Mouse (Mus musculus): ENCODE data around the gene Ddi2. TPM values are rescaled to one million over a fixed set of nuclear protein-coding genes. Genes with fewer than 3 reads are reported as not detected.

Gene Ddi2
- polyA plus RNA-seq, 1 experiment from 2014 or later: 27.3 TPM

DNA sequence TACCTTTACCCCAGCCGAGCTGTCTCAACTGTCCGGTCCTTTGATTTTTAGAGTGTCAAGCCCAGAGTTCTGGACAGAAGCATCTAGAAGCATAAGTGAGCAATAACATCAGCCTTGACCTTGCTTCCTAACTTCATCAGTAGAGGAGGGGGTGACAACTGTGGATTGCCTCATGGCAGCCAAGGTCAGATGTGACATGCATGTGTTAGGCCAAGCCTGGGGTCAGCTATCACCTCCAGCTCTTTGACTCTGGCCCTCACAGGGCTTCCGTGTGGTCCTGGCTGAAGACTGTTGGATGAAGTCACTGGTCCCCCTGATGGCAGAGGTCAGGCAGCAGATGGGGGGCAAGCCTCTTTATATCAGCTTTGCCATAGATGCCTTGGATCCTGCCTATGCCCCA, 33.9 kb upstream of the Ddi2 start:
- 93% methylated on average over 3 of the region's 3 CpGs for WGBS
- H3K36me3 ChIP-seq (replicated peaks): peaks cover 14% of the 10 kb centered on the region
- no peak for DNase-seq (ENCODE audit: extremely low spot score, low spot score)

DNA sequence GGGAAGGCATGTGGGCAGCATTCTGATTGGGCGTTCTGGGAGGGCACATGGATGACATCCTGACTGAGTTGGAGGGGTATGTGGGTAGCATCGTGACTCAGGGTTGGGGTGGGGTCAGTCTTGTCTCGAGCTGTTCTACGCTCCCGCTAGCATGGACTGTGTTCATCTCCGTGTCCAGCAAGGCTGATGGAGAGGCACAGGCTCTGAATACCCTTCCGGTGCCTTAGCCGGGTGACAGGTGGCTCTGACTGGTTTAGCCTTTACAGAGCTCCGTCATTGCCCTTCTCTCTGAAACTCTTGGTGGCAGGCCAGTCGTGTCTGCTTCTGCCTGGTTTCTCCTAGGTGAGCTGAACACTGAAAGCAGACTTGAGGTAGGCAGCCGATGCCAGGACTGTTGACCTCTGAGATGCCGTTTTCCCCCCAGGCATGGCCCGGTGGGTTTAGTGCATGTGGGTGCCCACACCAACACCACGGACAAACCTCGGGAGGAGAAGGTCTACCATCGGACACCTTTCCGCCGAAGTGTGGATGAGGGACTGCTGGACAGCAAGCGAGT, 32.2 kb upstream of the Ddi2 start:
- WGBS: 93% methylated on average over 19 of the region's 19 CpGs
- no peak overlapping the region for H3K27ac ChIP-seq
- peaks cover 11% of the 10 kb centered on the region for H3K4me1 ChIP-seq
- H3K4me3 ChIP-seq: no peak overlapping the region
- no peak for DNase-seq (ENCODE audit: extremely low spot score, low spot score)
- no peaks in the 10 kb centered on the region for H3K27me3 ChIP-seq (ENCODE audit: poor library complexity, severe bottlenecking)
- H3K36me3 ChIP-seq (replicated peaks): no peaks in the 10 kb centered on the region
- H3K9me3 ChIP-seq: no peaks in the 10 kb centered on the region

More for the DNA sequence above, 33.9 kb upstream of the Ddi2 start:
- Histone ChIP-seq H3K27me3 (ENCODE audit: poor library complexity, severe bottlenecking) (no peaks in the 10 kb centered on the region), H3K9me3 (no peaks in the 10 kb centered on the region), H3K4me1 (peaks cover 4% of the 10 kb centered on the region), H3K27ac (no peak overlapping the region), H3K4me3 (no peak overlapping the region)

DNA sequence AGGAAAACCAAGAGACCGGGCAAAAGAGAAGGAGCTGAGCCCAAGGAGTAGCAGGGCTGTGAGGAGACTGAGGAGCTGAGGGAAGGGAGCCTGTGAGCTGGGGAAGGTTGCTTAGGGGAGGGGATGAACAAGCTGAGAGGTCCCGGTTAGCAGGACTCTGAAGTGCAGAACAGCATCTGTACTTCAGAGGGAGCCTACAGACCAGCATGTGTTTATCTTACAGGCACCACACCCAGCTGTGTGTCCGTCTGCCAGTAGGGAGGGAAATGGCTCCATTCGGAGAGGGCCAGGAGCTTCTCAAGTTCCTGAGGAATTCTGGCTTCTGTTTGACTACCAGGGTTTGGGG, 28.8 kb upstream of the Ddi2 start:
- H3K27me3 ChIP-seq (ENCODE audit: poor library complexity, severe bottlenecking): peaks cover 6% of the 10 kb centered on the region
- peaks cover 16% of the 10 kb centered on the region for H3K4me1 ChIP-seq
- no peaks in the 10 kb centered on the region for H3K36me3 ChIP-seq (replicated peaks)
- no peak for DNase-seq (ENCODE audit: extremely low spot score, low spot score)
- H3K27ac ChIP-seq: no peak overlapping the region
- H3K4me3 ChIP-seq: no peak overlapping the region
- WGBS: 21% methylated on average over 4 of the region's 4 CpGs
- H3K9me3 ChIP-seq: no peaks in the 10 kb centered on the region

DNA sequence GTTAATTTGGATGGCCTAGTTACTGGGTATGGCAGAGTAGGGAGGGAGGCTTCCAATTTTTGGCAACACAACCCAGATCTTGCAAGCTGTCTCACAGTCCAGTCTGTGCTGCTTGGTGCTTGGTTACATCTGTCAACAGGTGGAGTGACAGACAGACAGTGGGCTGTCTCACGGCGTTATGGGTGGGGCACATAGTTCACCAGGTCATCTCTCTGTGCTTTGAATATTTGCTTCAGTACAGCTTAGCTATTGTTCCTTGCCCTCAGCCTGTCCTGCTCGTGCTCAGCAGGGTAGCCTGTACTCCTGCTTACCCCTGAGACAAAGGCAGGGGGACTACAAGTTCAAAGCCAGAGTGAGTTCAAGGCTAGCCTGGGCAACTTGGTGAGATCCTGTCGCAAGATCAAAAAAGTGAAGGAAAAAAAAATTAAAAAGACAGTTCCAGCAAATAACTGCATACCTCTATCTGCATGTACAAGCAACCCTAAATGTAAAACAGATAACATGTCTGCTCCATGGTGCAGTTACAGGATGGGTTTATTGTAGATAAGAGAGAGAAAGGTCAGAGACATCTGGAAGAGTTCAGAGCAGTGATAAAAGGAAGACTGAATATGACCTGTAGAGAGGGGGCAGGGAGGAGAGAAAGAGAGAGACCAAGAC, 28.3 kb upstream of the Ddi2 start:
- H3K9me3 ChIP-seq: no peaks in the 10 kb centered on the region
- 58% methylated on average over 4 of the region's 4 CpGs for WGBS
- H3K27ac ChIP-seq: no peak overlapping the region
- no peak overlapping the region for H3K4me3 ChIP-seq
- peaks cover 19% of the 10 kb centered on the region for H3K4me1 ChIP-seq
- H3K36me3 ChIP-seq (replicated peaks): no peaks in the 10 kb centered on the region
- peaks cover 11% of the 10 kb centered on the region for H3K27me3 ChIP-seq (ENCODE audit: poor library complexity, severe bottlenecking)
- no peak for DNase-seq (ENCODE audit: extremely low spot score, low spot score)

DNA sequence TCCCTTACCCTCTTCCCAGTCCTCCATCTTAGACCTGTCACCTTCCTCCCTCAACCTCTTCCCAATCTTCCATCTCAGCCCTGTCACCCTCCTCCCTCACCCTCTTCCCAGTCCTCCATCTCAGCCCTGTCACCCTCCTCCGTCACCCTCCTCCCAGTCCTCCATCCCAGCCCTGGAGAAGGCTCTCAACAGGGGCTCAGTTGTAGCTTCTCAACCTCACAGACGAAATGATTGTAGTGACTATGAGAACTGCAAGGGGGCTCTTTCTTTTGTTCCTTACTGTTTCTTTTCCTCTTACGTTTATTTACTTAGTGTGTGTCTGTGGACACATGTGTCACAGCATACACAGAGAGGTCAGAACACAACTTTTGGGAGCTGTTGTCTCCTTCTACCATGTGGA, 27.6 kb upstream of the Ddi2 start:
- no peak for DNase-seq (ENCODE audit: extremely low spot score, low spot score)
- no peaks in the 10 kb centered on the region for H3K36me3 ChIP-seq (replicated peaks)
- 67% methylated on average over 3 of the region's 3 CpGs for WGBS
- H3K27ac ChIP-seq: 0 out of 2 replicates have a peak overlapping the region, but pooled peaks have one; percentile 26
- peaks cover 13% of the 10 kb centered on the region for H3K27me3 ChIP-seq (ENCODE audit: poor library complexity, severe bottlenecking)
- H3K4me1 ChIP-seq: peaks cover 21% of the 10 kb centered on the region
- H3K9me3 ChIP-seq: no peaks in the 10 kb centered on the region
- no peak overlapping the region for H3K4me3 ChIP-seq

DNA sequence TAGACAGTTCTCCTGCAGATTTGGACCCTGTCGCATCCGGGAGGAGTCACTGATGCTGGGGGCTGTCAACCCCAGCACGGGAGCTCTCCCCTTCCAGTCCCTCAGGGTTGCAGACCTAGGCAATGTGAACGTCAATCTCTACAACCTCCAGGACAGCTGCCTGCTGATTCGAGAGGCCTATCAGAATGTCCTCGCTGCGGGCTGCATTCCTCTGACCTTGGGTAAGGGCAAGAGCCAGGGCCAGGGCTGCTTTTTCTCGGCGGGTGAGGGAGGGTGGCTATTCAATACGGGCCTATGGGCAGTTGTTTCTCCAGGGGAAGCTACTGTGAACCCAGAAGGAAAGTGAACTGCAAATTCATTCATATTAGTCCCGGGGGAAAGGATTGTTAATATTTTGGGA, 26.3 kb upstream of the Ddi2 start:
- Histone ChIP-seq H3K36me3 (replicated peaks) (no peaks in the 10 kb centered on the region), H3K27me3 (ENCODE audit: poor library complexity, severe bottlenecking) (peaks cover 13% of the 10 kb centered on the region), H3K27ac (no peak overlapping the region), H3K9me3 (no peaks in the 10 kb centered on the region), H3K4me1 (peaks cover 21% of the 10 kb centered on the region), H3K4me3 (no peak overlapping the region)
- 50% methylated on average over 11 of the region's 11 CpGs for WGBS
- no peak for DNase-seq (ENCODE audit: extremely low spot score, low spot score)

DNA sequence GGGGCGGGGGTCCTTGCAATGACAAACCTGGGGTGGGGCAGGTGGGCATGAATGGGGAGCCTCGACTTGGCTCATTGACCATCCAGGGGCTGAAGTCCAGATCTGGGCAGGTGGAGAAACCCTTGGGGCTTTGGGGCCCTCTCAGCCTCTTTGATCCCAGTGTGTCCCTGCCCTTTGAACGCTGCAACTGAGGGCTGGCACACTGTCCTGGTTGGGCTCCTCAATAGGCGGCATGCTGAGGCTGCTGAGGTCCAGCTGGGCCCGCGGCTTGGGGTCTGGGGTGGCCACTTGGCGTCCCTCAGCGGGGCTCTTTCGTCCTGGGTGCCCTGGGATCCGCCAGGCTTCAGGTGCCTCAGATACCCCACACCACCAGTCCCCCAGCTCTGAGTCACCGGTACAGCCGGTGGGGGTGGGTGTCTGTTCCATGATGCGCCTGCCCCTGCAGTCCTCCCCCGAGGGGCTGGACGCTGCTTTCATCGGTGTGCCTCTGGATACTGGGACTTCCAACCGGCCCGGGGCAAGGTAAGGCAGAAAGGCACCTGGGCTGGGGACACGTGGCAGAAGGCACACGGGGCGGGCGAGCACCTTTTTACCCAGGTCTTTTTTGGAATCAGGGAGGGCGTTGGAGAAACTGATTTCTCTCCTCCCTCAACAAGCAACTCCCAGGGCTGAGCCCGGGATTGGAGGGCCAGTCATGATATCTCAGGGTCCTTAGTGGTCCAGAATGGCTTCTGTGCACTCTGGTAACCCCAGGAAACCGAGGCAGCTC, 23.5 kb upstream of the Ddi2 start, which contains the start of gene Agmat:
TSS of gene Agmat (plus strand) at position 95 of the 769 bp plus-strand sequence.
- no peaks in the 10 kb centered on the region for H3K36me3 ChIP-seq (replicated peaks)

DNA sequence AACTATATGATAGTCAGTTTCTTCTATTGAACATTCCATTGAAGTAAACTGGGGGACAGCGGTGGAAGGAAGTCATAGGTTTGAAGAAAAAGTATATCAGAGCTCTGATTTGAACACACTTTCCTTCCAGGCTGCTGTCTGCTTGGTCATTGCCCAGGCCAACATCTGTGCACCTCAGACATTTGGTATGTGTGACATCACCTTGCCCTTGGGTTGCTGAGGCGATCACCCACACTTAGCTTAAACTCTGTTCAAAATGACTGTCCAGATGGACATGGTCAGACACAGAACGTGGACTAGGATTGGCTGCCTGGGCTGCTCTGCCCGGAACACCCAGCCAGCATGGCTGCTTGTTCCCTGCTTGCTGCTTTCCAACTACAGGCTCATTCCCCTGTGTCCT, 19.2 kb upstream of the Ddi2 start:
- H3K4me1 ChIP-seq: peaks cover 6% of the 10 kb centered on the region
- no peaks in the 10 kb centered on the region for H3K36me3 ChIP-seq (replicated peaks)
- H3K4me3 ChIP-seq: no peak overlapping the region
- H3K27ac ChIP-seq: no peak overlapping the region
- DNase-seq (ENCODE audit: extremely low spot score, low spot score): no peak
- H3K27me3 ChIP-seq (ENCODE audit: poor library complexity, severe bottlenecking): peaks cover 10% of the 10 kb centered on the region
- WGBS: 93% methylated on average over 4 of the region's 4 CpGs
- H3K9me3 ChIP-seq: no peaks in the 10 kb centered on the region

More for the DNA sequence above, 23.5 kb upstream of the Ddi2 start, which contains the start of gene Agmat:
- Histone ChIP-seq H3K4me1 (peaks cover 14% of the 10 kb centered on the region), H3K27me3 (ENCODE audit: poor library complexity, severe bottlenecking) (peaks cover 13% of the 10 kb centered on the region), H3K9me3 (no peaks in the 10 kb centered on the region), H3K27ac (no peak within 1 kb of the TSS), H3K4me3 (no peak within 1 kb of the TSS)
- DNase-seq (ENCODE audit: extremely low spot score, low spot score): no peak
- 24% methylated on average over 25 of the region's 25 CpGs for WGBS

DNA sequence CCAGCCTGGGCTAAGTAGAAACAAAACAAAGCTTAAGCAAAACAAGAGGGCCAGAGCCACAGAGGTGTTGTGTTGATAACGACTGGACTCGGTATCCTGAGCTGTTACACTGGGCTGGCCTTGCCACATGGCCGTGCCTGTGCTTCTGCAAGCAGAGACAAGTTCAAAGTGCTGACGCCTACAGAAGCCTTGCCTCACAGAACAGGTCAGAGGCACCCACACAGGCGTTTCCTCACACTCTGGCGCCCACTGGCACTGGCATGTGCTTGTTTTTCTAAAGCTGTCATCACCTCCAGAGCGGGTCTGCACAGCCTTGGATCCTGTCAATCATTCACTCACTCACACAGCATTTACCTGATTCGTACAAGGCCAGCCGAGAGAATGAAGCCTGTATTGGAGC, 18.6 kb upstream of the Ddi2 start:
- no peak for DNase-seq (ENCODE audit: extremely low spot score, low spot score)
- Histone ChIP-seq H3K4me1 (peaks cover 5% of the 10 kb centered on the region), H3K4me3 (no peak overlapping the region), H3K9me3 (no peaks in the 10 kb centered on the region), H3K27me3 (ENCODE audit: poor library complexity, severe bottlenecking) (peaks cover 5% of the 10 kb centered on the region), H3K36me3 (replicated peaks) (no peaks in the 10 kb centered on the region), H3K27ac (no peak overlapping the region)
- 80% methylated on average over 9 of the region's 9 CpGs for WGBS

DNA sequence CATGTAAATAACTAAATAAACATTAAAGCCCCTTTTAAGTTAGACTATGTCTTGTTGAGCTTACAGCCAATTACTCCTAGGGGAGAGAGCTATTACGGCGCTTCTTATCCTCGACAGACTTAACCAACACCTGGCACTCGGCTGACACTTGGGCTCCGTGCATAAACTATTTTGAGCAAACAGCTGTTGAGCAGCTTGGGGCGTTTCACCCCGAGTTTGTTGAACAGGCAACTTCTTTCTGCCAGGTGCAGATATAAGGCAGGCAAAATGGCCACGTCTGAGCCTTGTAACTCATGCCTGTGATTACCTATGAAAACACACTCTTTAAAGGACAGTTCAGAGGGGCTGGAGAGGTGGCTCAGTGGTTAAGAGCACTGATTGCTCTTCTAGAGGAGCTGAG, 14.8 kb upstream of the Ddi2 start:
- peaks cover 13% of the 10 kb centered on the region for H3K4me1 ChIP-seq
- H3K36me3 ChIP-seq (replicated peaks): no peaks in the 10 kb centered on the region
- no peak overlapping the region for H3K4me3 ChIP-seq
- H3K9me3 ChIP-seq: no peaks in the 10 kb centered on the region
- WGBS: 84% methylated on average over 8 of the region's 8 CpGs
- H3K27me3 ChIP-seq (ENCODE audit: poor library complexity, severe bottlenecking): no peaks in the 10 kb centered on the region
- no peak for DNase-seq (ENCODE audit: extremely low spot score, low spot score)
- H3K27ac ChIP-seq: no peak overlapping the region

DNA sequence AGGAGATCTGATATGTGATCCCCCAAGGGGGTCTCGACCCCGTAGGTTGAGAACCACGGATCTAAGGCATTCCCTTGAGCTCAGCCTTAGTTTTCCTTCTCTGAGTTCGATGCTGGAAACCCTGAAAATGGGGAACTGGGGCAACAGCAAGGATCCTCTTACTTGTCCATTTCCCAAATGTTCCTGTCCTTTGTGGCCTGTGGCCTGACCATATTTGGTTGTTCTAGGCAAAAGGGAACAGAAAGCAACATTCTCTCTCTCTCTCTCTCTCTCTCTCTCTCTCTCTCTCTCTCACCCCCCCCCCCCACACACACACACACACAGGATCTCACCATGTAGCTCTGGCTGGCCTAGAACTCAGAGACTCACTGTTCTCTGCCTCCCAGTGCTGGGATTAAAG, 13.6 kb upstream of the Ddi2 start:
- 85% methylated on average over 4 of the region's 4 CpGs for WGBS
- peaks cover 13% of the 10 kb centered on the region for H3K4me1 ChIP-seq
- no peaks in the 10 kb centered on the region for H3K36me3 ChIP-seq (replicated peaks)
- H3K27me3 ChIP-seq (ENCODE audit: poor library complexity, severe bottlenecking): no peaks in the 10 kb centered on the region
- no peaks in the 10 kb centered on the region for H3K9me3 ChIP-seq
- no peak overlapping the region for H3K27ac ChIP-seq
- DNase-seq (ENCODE audit: extremely low spot score, low spot score): no peak
- H3K4me3 ChIP-seq: no peak overlapping the region

DNA sequence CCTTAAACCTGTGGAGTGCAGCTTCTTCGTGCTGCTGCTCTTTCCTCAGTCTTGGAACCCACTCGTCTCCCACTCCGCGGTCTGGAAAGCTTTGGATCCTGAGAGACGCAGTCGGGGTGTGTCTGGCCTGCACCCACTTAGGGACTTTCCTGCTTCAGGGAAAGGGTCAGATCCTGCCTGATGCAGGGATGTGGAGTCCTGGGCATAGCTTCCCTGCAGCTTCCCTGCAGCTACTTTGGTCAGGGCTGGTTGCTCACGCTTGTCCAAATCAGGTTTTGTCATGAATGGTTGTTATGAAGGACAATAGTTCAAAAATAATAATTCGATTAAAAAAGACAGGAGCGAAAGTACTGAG, 12.0 kb upstream of the Ddi2 start:
- Histone ChIP-seq H3K9me3 (no peaks in the 10 kb centered on the region), H3K27ac (peak overlapping the region; percentile 81), H3K36me3 (replicated peaks) (no peaks in the 10 kb centered on the region), H3K4me1 (peaks cover 13% of the 10 kb centered on the region), H3K4me3 (peak overlapping the region; percentile 52), H3K27me3 (ENCODE audit: poor library complexity, severe bottlenecking) (no peaks in the 10 kb centered on the region)
- no peak for DNase-seq (ENCODE audit: extremely low spot score, low spot score)
- WGBS: 23% methylated on average over 9 of the region's 9 CpGs

Data from forebrain, embryonic 10.5 days (tissue).